Mouse (Mus musculus): ENCODE results near the gene Cdkl3. TPM values are rescaled to one million over a fixed set of nuclear protein-coding genes. Genes with fewer than 3 reads are reported as not detected.
A peak's percentile ranks its signal among the peaks of the same experiment; 100 is the strongest.

The Cdkl3 gene
- polyA plus RNA-seq, 1 experiment from 2014 or later: 4.8 TPM

- TF ChIP-seq EP300 (optimal IDR thresholded peaks at IDR 0.05) (no peak), CTCF (IDR thresholded peaks at IDR 0.05; ENCODE audit: low read depth) (no peak)
- H3K4me2 ChIP-seq (replicated peaks; ENCODE audit: low read depth): no peak overlapping the region
- no peaks in the 10 kb centered on the region for H3K36me3 ChIP-seq (ENCODE audit: control insufficient read depth, insufficient read depth, low read length)
- no peaks in the 10 kb centered on the region for H3K9me3 ChIP-seq (ENCODE audit: control insufficient read depth, low read length)
- 95% methylated on average over 5 of the region's 5 CpGs for WGBS
- no peak overlapping the region for H3K9ac ChIP-seq (ENCODE audit: low read length)
- H3K4me1 ChIP-seq (replicated peaks; ENCODE audit: control insufficient read depth, insufficient read depth): no peaks in the 10 kb centered on the region
- ATAC-seq (ENCODE audit: low FRiP score, low TSS enrichment) (no peak), DNase-seq (ENCODE audit: low spot score) (no peak)
- no peak overlapping the region for H3K4me3 ChIP-seq (ENCODE audit: low read depth, low read length)
- no peak overlapping the region for H3K27ac ChIP-seq (replicated peaks)
- no peaks in the 10 kb centered on the region for H3K27me3 ChIP-seq (ENCODE audit: control insufficient read depth, insufficient read depth, low read length)
These were observed 58.4 kb downstream of the Cdkl3 start for GRCm38 (mm10) chr11:52062406-52062805.

GRCm38 (mm10) chr11:52064398-52064797, 60.4 kb downstream of the Cdkl3 start:
- no peak overlapping the region for H3K9ac ChIP-seq (ENCODE audit: low read length)
- no peaks in the 10 kb centered on the region for H3K36me3 ChIP-seq (ENCODE audit: control insufficient read depth, insufficient read depth, low read length)
- no peaks in the 10 kb centered on the region for H3K4me1 ChIP-seq (replicated peaks; ENCODE audit: control insufficient read depth, insufficient read depth)
- no peaks in the 10 kb centered on the region for H3K9me3 ChIP-seq (ENCODE audit: control insufficient read depth, low read length)
- no peak overlapping the region for H3K4me2 ChIP-seq (replicated peaks; ENCODE audit: low read depth)
- no peaks in the 10 kb centered on the region for H3K27me3 ChIP-seq (ENCODE audit: control insufficient read depth, insufficient read depth, low read length)
- H3K27ac ChIP-seq (replicated peaks): no peak overlapping the region
- TF ChIP-seq CTCF (IDR thresholded peaks at IDR 0.05; ENCODE audit: low read depth): peak; percentile 67
- no peak for TF ChIP-seq EP300 (optimal IDR thresholded peaks at IDR 0.05)
- ATAC-seq (ENCODE audit: low FRiP score, low TSS enrichment) (peak; percentile 67), DNase-seq (ENCODE audit: low spot score) (peak; percentile 29)
- no peak overlapping the region for H3K4me3 ChIP-seq (ENCODE audit: low read depth, low read length)
- 40% methylated on average over 3 of the region's 3 CpGs for WGBS

- WGBS: 19% methylated on average over 5 of the region's 5 CpGs
- ATAC-seq (ENCODE audit: low FRiP score, low TSS enrichment): no peak
- no peak overlapping the region for H3K4me2 ChIP-seq (replicated peaks; ENCODE audit: low read depth)
- no peak overlapping the region for H3K27ac ChIP-seq (replicated peaks)
- no peak for TF ChIP-seq CTCF (IDR thresholded peaks at IDR 0.05; ENCODE audit: low read depth)
- no peak for TF ChIP-seq EP300 (optimal IDR thresholded peaks at IDR 0.05)
- no peak overlapping the region for H3K4me3 ChIP-seq (ENCODE audit: low read depth, low read length)
- no peaks in the 10 kb centered on the region for H3K9me3 ChIP-seq (ENCODE audit: control insufficient read depth, low read length)
- 0 out of 2 replicates have a peak overlapping the region, but pooled peaks have one; percentile 23 for H3K9ac ChIP-seq (ENCODE audit: low read length)
- no peak for DNase-seq (ENCODE audit: low spot score)
- H3K36me3 ChIP-seq (ENCODE audit: control insufficient read depth, insufficient read depth, low read length): no peaks in the 10 kb centered on the region
- no peaks in the 10 kb centered on the region for H3K27me3 ChIP-seq (ENCODE audit: control insufficient read depth, insufficient read depth, low read length)
- no peaks in the 10 kb centered on the region for H3K4me1 ChIP-seq (replicated peaks; ENCODE audit: control insufficient read depth, insufficient read depth)
These were observed 61.8 kb downstream of the Cdkl3 start for GRCm38 (mm10) chr11:52065841-52066240.

- Histone ChIP-seq H3K9me3 (ENCODE audit: control insufficient read depth, low read length) (no peaks in the 10 kb centered on the region), H3K27me3 (ENCODE audit: control insufficient read depth, insufficient read depth, low read length) (no peaks in the 10 kb centered on the region), H3K4me3 (ENCODE audit: low read depth, low read length) (no peak overlapping the region), H3K27ac (replicated peaks) (no peak overlapping the region), H3K4me2 (replicated peaks; ENCODE audit: low read depth) (no peak overlapping the region), H3K36me3 (ENCODE audit: control insufficient read depth, insufficient read depth, low read length) (no peaks in the 10 kb centered on the region), H3K9ac (ENCODE audit: low read length) (no peak overlapping the region), H3K4me1 (replicated peaks; ENCODE audit: control insufficient read depth, insufficient read depth) (no peaks in the 10 kb centered on the region)
- 25% methylated on average over 10 of the region's 10 CpGs for WGBS
- peak; percentile 41; the same call in 1 of the 2 replicates for ATAC-seq (ENCODE audit: low FRiP score, low TSS enrichment)
- no peak for TF ChIP-seq EP300 (optimal IDR thresholded peaks at IDR 0.05)
- no peak for TF ChIP-seq CTCF (IDR thresholded peaks at IDR 0.05; ENCODE audit: low read depth)
- peak; percentile 20 for DNase-seq (ENCODE audit: low spot score)
These were observed 67.7 kb downstream of the Cdkl3 start for GRCm38 (mm10) chr11:52071768-52072167.

- H3K27ac ChIP-seq (replicated peaks): no peak overlapping the region
- no peaks in the 10 kb centered on the region for H3K36me3 ChIP-seq (ENCODE audit: control insufficient read depth, insufficient read depth, low read length)
- no peak overlapping the region for H3K4me2 ChIP-seq (replicated peaks; ENCODE audit: low read depth)
- DNase-seq (ENCODE audit: low spot score) (no peak), ATAC-seq (ENCODE audit: low FRiP score, low TSS enrichment) (no peak)
- H3K9ac ChIP-seq (ENCODE audit: low read length): no peak overlapping the region
- H3K9me3 ChIP-seq (ENCODE audit: control insufficient read depth, low read length): no peaks in the 10 kb centered on the region
- no peaks in the 10 kb centered on the region for H3K4me1 ChIP-seq (replicated peaks; ENCODE audit: control insufficient read depth, insufficient read depth)
- TF ChIP-seq EP300 (optimal IDR thresholded peaks at IDR 0.05) (no peak), CTCF (IDR thresholded peaks at IDR 0.05; ENCODE audit: low read depth) (no peak)
- H3K4me3 ChIP-seq (ENCODE audit: low read depth, low read length): no peak overlapping the region
- 81% methylated on average over 8 of the region's 8 CpGs for WGBS
- no peaks in the 10 kb centered on the region for H3K27me3 ChIP-seq (ENCODE audit: control insufficient read depth, insufficient read depth, low read length)
These were observed 69.6 kb downstream of the Cdkl3 start for GRCm38 (mm10) chr11:52073528-52074170.

DNA sequence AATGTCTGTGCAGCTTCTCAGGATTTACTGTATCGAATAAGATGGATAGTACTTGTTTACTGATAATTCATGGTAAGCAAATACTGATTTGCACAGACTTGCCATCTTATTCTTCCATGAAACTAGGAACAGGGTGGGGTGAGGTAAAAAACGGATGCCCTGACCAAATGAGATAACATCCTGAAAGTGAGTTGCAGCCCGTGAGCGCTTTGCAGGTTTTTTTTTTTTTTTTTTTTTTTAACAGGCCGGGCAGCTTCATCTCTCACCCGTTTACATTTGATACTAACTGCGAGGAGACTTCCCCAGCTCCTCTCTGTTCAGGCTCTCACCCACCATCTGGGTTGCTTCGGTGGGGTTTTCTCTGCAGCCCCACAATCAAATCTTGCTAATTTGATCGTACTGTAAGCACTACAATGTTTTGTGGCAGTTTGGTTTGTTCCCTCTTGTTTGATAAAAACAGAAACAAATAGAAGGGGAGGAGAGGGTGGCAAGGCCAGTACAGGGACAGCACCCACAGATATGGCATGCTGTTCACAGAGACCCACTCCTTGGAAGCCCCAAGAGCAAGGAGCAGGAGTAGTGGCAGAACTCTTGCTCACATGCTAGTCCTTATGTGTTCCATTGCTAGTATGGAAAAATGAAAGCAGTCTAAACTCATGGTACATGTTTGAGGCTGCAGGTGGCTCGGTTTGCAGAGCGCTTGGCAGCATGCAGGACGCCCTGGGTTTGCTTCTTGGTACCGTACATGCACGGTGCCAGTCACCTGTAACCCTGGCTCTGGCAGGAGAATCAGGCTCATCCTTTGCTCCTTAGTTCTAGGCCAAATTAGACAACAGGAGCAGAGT, 70.8 kb downstream of the Cdkl3 start:
- no peak overlapping the region for H3K4me3 ChIP-seq (ENCODE audit: low read depth, low read length)
- H3K27ac ChIP-seq (replicated peaks): no peak overlapping the region
- TF ChIP-seq CTCF (IDR thresholded peaks at IDR 0.05; ENCODE audit: low read depth) (no peak), EP300 (optimal IDR thresholded peaks at IDR 0.05) (no peak)
- H3K9me3 ChIP-seq (ENCODE audit: control insufficient read depth, low read length): no peaks in the 10 kb centered on the region
- H3K4me1 ChIP-seq (replicated peaks; ENCODE audit: control insufficient read depth, insufficient read depth): no peaks in the 10 kb centered on the region
- WGBS: 53% methylated on average over 14 of the region's 14 CpGs
- DNase-seq (ENCODE audit: low spot score) (no peak), ATAC-seq (ENCODE audit: low FRiP score, low TSS enrichment) (no peak)
- no peaks in the 10 kb centered on the region for H3K36me3 ChIP-seq (ENCODE audit: control insufficient read depth, insufficient read depth, low read length)
- H3K4me2 ChIP-seq (replicated peaks; ENCODE audit: low read depth): no peak overlapping the region
- H3K27me3 ChIP-seq (ENCODE audit: control insufficient read depth, insufficient read depth, low read length): no peaks in the 10 kb centered on the region
- no peak overlapping the region for H3K9ac ChIP-seq (ENCODE audit: low read length)

Data from stomach, postnatal 0 days (tissue).